Mouse (Mus musculus) small intestine, adult 2 months (tissue): Measurements from ENCODE around the gene Cyp3a13. TPM values are rescaled to one million over a fixed set of nuclear protein-coding genes. Genes with fewer than 3 reads are reported as not detected.
"Not testable (repeated sequence)": the region's sequence is repeated elsewhere in the genome, so short reads cannot be mapped to it uniquely, and the experiment has no call there.

Source experiments
- H3K27ac ChIP-seq: fragments of 200-500 bp; 2 replicates; pipeline ENCODE4 v1.5.1; 2012; ENCODE audit warnings: low read depth, low read length, control low read depth, inconsistent platforms; ENCODE audit not compliant: insufficient read depth
- H3K27me3 ChIP-seq: fragments of 200-500 bp; 2 replicates; pipeline ENCODE4 v1.6.1; 2012; ENCODE audit warnings: mild to moderate bottlenecking, moderate library complexity, low read length, inconsistent platforms; ENCODE audit not compliant: control insufficient read depth, insufficient read depth
- H3K36me3 ChIP-seq: fragments of 200-500 bp; 2 replicates; pipeline ENCODE4 v1.6.1; 2012; ENCODE audit warnings: mild to moderate bottlenecking, low read length, control low read depth, inconsistent platforms; ENCODE audit not compliant: control insufficient read depth, insufficient read depth
- H3K4me1 ChIP-seq: fragments of 200-500 bp; 2 replicates; pipeline ENCODE4 v1.6.1; 2012; ENCODE audit warnings: low read length, inconsistent platforms, mixed read lengths; ENCODE audit not compliant: control insufficient read depth, insufficient read depth, insufficient read length
- H3K4me3 ChIP-seq: fragments of 200-500 bp; 2 replicates; pipeline ENCODE4 v1.5.1; 2012; ENCODE audit warnings: low read depth, mild to moderate bottlenecking, control low read depth, inconsistent platforms, low read length, moderate library complexity
- CTCF ChIP-seq: fragments of 200-500 bp; IDR thresholded peaks from 2 replicates; pipeline ENCODE4 v1.5.1; 2012; ENCODE audit warnings: low read depth, mild to moderate bottlenecking, control low read depth, inconsistent platforms, low read length, moderate library complexity, mixed read lengths; ENCODE audit not compliant: insufficient replicate concordance, insufficient read length; ENCODE audit errors: extremely low read depth
- POLR2A ChIP-seq: fragments of 200-500 bp; IDR thresholded peaks from 2 replicates; pipeline ENCODE4 v1.6.1; 2012; ENCODE audit warnings: low read depth, mild to moderate bottlenecking, control low read depth, inconsistent platforms, low read length, moderate library complexity
- WGBS: fragments of 180-500 bp; shearing (Covaris S2); methylation state at CpG from one replicate; pipeline ENCODE4 v1.1.7; 2018; 5-methylcytosine and 5-hydroxymethylcytosine counted together
- polyA plus RNA-seq: library from polyadenylated mRNA; depleted of rRNA; stranded (reverse); fragments of >200 nt; gene quantifications from 2 replicates; pipeline ENCODE4 v1.2.3, GENCODE M21; 2012

The Cyp3a13 gene
- polyA plus RNA-seq, 1 experiment = 46.0 TPM

DNA sequence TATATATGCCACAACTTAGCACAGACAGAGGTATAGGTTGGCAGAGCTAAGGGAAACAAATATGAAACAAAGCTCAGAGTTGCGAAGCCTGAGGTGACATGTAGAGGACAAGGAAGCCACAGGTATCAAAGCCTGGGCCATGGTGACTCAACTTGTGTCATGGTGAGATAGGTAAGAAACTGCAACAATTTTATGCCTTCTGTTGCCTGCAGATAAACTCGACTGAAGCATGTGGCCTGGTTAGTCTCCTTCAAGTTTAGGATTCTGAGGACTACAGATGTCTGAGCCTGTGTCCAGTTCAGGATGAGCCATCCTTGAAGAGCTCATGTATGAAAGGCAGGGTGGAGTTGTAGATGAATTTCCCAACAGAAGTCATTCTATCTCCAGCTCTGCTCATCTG, 46.4 kb downstream of the Cyp3a13 start:
- no peaks in the 10 kb centered on the region for H3K27me3 ChIP-seq
- no peak for TF ChIP-seq CTCF
- no peak for TF ChIP-seq POLR2A
- no peak overlapping the region for H3K27ac ChIP-seq
- WGBS = 76% methylated on average over 2 of the region's 2 CpGs
- H3K4me3 ChIP-seq = no peak overlapping the region
- H3K36me3 ChIP-seq = no peaks in the 10 kb centered on the region
- H3K4me1 ChIP-seq = no peaks in the 10 kb centered on the region

GRCm38 (mm10) chr5:137872381-137872702, 49.1 kb downstream of the Cyp3a13 start:
- H3K4me1 ChIP-seq, H3K4me3 ChIP-seq, H3K27ac ChIP-seq, H3K27me3 ChIP-seq, H3K36me3 ChIP-seq: not testable (repeated sequence)
- WGBS = 30% methylated on average over 1 of the region's 1 CpGs

DNA sequence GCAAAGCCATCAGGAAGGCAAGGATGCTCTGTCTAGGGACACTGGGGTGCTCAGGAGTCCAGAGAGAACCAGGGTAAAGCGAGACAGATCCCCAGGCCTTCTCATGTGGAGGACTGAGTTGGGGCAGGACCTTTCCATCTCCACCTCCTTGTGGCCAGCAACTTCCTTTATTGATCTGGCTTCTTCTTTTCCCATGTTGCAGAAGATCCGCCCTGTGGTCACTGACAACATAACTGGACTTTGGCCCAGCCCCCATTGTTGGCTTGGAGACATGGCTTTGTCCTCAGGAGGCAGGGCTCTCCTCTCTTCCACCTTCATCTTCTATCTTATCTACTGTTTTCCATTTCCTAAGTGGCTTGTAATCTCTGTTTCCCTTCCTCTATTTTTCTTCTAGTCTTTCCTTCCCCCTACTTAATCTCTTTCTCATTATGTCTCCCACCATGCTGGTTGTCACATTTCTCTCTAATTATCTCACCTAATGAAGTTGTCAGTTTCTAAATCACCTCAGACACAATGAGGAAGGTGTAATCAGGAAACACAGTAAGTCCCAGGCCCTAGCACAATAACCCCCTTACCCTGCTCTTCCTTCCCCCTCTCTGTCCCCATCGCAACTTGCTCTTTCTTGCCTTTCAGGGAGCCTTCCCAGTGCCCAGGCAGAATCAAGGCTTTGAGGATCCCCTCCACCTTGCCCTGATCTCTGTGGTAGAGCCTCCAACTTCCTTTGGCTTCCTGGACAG, 49.6 kb downstream of the Cyp3a13 start, which contains the start of gene Pilrb2:
TSS of gene Pilrb2 (minus strand) at position 172 of the 737 bp plus-strand sequence.
- not testable (repeated sequence) for H3K27me3 ChIP-seq, H3K4me1 ChIP-seq, H3K36me3 ChIP-seq
- 65% methylated on average over 3 of the region's 3 CpGs for WGBS
- H3K4me3 ChIP-seq = peak within 1 kb of the TSS; percentile 33
- H3K27ac ChIP-seq = peak within 1 kb of the TSS; percentile 22; the same call in 1 of the 2 replicates

GRCm38 (mm10) chr5:137868600-137868999, 52.8 kb downstream of the Cyp3a13 start:
- not testable (repeated sequence) for H3K4me3 ChIP-seq, H3K27ac ChIP-seq, H3K4me1 ChIP-seq, H3K36me3 ChIP-seq, H3K27me3 ChIP-seq
- 72% methylated on average over 2 of the region's 2 CpGs for WGBS

GRCm38 (mm10) chr5:137864008-137864407, 57.4 kb downstream of the Cyp3a13 start:
- not testable (repeated sequence) for H3K4me3 ChIP-seq, H3K27ac ChIP-seq, H3K4me1 ChIP-seq, H3K27me3 ChIP-seq, H3K36me3 ChIP-seq
- 81% methylated on average over 1 of the region's 1 CpGs for WGBS

- H3K4me1 ChIP-seq, H3K27ac ChIP-seq, H3K27me3 ChIP-seq, H3K36me3 ChIP-seq: not testable (repeated sequence)
- 58% methylated on average over 2 of the region's 2 CpGs for WGBS
- H3K4me3 ChIP-seq = peak within 1 kb of the TSS; percentile 40
These were observed 63.3 kb downstream of the Cyp3a13 start, which contains the start of gene Pilrb1 for GRCm38 (mm10) chr5:137857960-137858710. TSS of gene Pilrb1 (minus strand) at chr5:137858106.

DNA sequence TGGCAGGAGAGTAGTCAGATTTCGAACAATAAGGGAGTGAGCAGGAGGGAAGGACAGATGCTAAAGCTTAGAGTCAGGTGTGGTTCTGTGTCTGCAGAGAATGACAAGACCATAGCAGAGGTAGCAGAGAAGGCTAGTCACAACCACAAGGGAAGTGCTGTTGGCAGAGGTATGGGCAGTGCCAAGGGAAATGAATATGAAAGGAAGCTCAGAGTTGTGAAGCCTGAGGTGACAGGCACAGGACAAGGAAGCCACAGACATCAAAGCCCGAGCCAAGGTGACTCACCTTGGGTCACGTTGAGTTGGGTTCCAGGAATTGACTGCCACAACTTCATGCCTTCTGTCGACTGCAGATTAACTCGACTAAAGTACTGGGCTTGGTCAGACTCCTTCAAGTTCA, 64.5 kb downstream of the Cyp3a13 start:
- not testable (repeated sequence) for H3K27ac ChIP-seq, H3K27me3 ChIP-seq, H3K4me1 ChIP-seq, H3K36me3 ChIP-seq
- H3K4me3 ChIP-seq = peak overlapping the region; percentile 34; the same call in 1 of the 2 replicates
- 40% methylated on average over 5 of the region's 5 CpGs for WGBS

GRCm38 (mm10) chr5:137854907-137855306, 66.5 kb downstream of the Cyp3a13 start:
- whole genome bisulfite sequencing = 82% methylated on average over 3 of the region's 3 CpGs
- not testable (repeated sequence) for H3K4me1 ChIP-seq, H3K4me3 ChIP-seq, H3K27ac ChIP-seq, H3K36me3 ChIP-seq, H3K27me3 ChIP-seq

DNA sequence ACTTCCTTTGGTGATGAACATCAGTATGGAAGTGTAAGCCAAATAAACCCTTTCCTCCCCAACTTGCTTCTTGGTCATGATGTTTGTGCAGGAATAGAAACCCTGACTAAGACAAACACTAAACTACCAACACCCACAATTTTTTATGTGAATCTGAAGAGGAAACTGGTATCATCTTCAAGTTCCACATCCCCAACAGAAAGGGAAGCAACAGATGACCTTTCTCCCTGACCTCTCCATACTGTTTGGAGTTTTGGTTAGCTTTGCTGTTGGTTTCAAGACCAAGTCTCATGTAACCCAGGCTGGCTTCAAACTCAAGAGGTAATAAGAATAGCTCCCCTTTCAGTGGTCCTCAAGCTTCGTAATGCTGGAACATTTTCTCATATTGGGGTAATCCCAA, 71.1 kb downstream of the Cyp3a13 start:
- not testable (repeated sequence) for H3K4me1 ChIP-seq, H3K4me3 ChIP-seq, H3K36me3 ChIP-seq, H3K27ac ChIP-seq, H3K27me3 ChIP-seq
- WGBS = 90% methylated on average over 1 of the region's 1 CpGs
